ENCODE assay signal across 13 mouse cellular contexts in the genomic region with DNA sequence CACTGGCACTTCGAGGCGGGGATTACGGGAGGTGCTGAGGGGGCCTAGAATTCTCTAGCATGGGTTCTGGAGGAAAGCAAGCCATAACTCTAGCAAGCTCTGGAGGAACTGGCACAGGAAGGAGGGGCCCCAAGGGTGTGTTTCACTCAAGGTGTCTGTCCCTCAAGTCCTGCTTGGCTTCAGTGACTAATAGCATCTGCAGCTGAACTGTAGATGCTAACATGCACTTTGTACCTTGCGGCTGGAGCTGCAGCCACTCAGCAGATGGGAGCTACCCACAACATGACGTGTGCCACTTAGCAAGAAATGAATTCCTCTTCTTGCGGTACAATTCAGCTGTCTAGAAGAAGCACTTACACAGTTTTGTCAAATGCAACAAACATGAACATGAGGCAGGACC.
"Had no signal": no experiment of that assay in that cellular context is flagged by ENCODE, and none has a peak within 500 bp of the region (broad histone marks: within the 10 kb centered on the region; RNA-seq: fewer than 3 reads in every experiment).

No protein-coding gene starts in this region.

- H3K9me3 ChIP-seq: limb, embryonic 10.5 days; liver, embryonic 15.5 days had no signal

- H3K27ac ChIP-seq: left cerebral cortex, adult 2 months; limb, embryonic 10.5 days; liver, embryonic 15.5 days had no signal

- H3K36me3 ChIP-seq: limb, embryonic 10.5 days; liver, embryonic 15.5 days had no signal

- DNase-seq: kidney, adult 18-20 months; kidney, postnatal 10 days; lung, adult 2 months; lung, postnatal 4 days; right cerebral cortex, postnatal 14 days; thymus, postnatal 36 days had no signal

- H3K4me2 ChIP-seq: liver, embryonic 11.5 days; liver, embryonic 15.5 days; midbrain, embryonic 11.5 days had no signal

- H3K27me3 ChIP-seq: liver, embryonic 15.5 days had no signal

- H3K4me3 ChIP-seq: left cerebral cortex, adult 2 months; limb, embryonic 10.5 days; liver, embryonic 15.5 days; megakaryocyte, embryonic 14.5 days had no signal

- H3K9ac ChIP-seq: liver, embryonic 15.5 days had no signal

- H3K4me1 ChIP-seq: limb, embryonic 10.5 days had no signal

- ATAC-seq: lung, postnatal 0 days had no signal
